Mouse (Mus musculus) lung, postnatal 10 days (tissue): ENCODE results near the gene Elf2.
"Not testable (repeated sequence)": the region's sequence is repeated elsewhere in the genome, so short reads cannot be mapped to it uniquely, and the experiment has no call there.

Experiments used
- DNase-seq: peaks from one replicate; pipeline ENCODE4 v3.0.0; 2021

Elf2 gene

GRCm38 (mm10) chr3:51231499-51231898, 109.0 kb downstream of the Elf2 start:
- DNase-seq = no peak

DNA sequence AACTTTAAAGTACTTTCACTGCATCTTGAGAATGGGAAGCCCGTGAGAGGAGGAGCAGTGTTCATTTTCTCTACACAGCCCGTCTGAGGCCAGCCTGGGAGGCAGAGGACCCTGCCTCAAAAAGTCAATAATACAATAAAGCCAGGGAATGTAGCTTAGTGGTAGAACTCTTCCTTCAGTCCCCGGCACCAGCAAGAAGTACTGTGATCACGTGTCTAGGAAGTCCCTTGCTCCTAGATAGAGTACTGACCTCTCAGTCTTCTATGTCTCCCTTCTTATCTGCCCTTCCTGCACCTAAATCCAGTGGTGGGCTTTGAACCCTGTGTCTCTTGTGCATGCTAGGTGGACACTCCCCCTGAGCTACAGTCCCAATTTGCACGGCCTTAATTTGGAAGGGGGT, 109.6 kb downstream of the Elf2 start:
- DNase-seq = no peak

- no peak for DNase-seq
Observed at GRCm38 (mm10) chr3:51230146-51230835, 110.2 kb downstream of the Elf2 start.

DNA sequence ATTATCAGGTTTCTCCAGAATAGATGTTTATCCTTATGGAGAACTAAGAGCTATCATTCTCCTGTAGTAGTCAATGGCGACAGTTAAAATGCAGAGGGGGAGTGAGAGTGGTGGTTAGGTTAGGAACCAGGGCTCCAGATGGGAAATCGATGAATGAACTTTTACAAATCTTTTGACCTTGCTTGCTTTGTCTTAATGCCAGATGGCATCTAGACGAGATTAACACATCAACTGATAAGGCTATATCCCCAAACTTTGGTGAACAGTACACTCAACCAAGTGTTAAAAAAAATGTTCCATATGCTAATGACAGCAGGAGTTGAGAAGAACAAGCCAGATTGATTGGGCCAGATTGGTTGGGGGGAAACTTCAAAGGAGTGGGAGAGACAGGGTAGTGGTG, 111.2 kb downstream of the Elf2 start:
- no peak for DNase-seq

GRCm38 (mm10) chr3:51228821-51229205, 111.7 kb downstream of the Elf2 start:
- DNase-seq = no peak

- DNase-seq = peak; percentile 73
Observed at GRCm38 (mm10) chr3:51228038-51228820, 112.2 kb downstream of the Elf2 start.

DNA sequence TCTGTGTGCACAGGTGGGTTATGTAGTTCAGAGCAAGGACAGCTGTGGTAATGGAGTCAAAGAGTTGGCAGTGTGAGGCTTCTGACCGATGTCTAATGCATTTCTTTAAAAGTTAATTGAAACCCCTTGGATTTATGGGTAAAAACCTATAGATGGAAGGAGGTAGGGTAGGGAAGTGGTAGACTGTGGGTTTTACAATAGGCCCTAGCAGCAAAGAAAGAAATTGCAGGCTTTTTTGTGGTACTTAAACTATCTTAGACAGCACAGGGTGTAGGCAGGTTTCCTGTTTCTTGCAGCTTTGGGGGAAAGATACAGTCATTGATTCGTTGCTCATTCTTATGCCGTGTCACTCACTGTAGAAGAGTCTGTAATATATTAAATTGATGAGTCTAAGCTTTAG, 113.9 kb downstream of the Elf2 start:
- no peak for DNase-seq

DNA sequence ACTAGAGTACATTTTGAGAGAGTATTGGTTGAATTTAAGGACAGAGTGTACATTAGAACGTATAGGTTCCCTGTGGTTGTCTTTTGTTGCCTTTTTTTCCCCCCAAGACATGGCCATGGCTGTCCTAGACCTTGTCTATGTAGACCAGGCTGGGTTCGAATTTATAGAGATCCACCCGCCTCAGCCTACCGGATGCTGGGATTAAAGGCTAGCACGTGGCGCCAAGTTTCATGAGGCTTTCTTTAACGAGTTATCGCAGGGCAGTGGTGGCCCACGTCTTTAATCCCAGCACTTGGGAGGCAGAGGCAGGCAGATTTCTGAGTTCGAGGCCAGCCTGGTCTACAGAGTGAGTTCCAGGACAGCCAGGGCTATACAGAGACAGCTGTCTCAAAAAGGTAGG, 114.5 kb downstream of the Elf2 start:
- no peak for DNase-seq

- DNase-seq = peak; percentile 23
Observed at GRCm38 (mm10) chr3:51225226-51225750, 115.2 kb downstream of the Elf2 start.

GRCm38 (mm10) chr3:51224363-51225225, 115.9 kb downstream of the Elf2 start, which contains the start of gene Noct:
Noct (plus strand) TSS chr3:51224447.
- peak; percentile 92 for DNase-seq

DNA sequence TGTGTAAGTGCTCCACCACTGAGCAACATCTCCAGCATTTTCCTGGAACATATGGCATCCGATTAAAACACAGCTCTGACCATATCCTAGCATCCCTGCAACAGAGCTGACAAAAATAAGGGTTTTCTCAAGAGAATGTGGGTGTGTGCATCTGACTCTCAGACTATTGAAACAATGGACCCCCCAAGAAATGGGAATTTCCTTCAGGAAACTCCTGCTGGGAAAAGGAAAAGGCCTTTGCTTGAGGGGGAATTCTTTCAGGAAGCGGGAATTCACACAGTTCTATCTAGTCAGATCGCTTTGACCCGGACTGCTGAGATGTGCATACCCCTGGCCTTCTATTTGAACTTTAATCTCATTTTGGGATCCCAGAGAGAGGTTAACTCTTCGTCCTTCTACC, 116.9 kb downstream of the Elf2 start:
- DNase-seq = no peak

DNA sequence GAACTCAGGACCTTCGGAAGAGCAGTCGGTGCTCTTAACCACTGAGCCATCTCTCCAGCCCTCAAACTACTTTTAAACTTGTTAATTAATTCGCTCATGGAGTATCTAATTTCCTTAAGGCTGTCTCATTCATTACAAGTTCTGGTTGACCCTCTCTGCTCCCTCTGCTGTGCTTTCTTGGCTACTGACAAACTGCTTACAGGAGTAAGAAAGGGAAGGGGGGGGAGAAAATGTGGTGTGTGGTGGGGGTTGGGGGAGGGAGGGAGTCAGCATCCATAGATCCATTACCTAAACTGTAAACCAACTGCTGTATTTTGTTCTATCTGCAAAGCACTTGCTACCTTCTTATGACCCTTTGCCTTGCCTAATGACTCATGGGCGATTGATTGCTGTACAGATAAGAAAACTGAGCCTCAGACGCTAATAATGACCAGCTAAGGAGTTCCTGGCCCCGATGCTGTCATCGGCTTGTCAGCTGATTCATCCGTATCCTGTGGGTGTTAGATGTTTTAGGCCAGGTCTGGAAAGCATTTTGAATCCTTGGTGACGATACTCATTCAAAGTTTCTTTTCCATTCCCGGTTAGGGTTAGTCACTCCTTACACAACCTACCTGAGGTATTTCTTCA, 117.5 kb downstream of the Elf2 start:
- DNase-seq = no peak

GRCm38 (mm10) chr3:51222302-51222701, 118.2 kb downstream of the Elf2 start:
- no peak for DNase-seq

GRCm38 (mm10) chr3:51221847-51222246, 118.6 kb downstream of the Elf2 start:
- DNase-seq = no peak

DNA sequence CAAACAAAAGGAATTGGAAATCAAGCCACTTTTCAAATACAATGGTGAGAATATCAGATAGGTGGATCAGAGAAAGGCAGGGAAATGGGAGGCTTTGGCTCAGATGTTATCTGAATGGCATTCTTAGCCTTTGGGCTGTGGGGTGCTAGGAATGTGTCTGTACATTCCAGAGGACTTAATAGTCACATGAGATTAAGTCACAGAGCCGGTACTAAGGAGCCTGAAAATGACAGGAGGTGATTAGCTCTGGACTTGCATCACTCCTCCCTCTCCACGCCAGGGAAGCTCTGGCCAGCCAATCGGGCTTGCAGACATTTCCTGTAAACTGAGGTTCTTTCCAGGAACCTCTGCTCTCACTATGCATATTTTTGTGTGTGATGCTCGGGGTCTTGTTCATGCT, 119.6 kb downstream of the Elf2 start:
- no peak for DNase-seq

GRCm38 (mm10) chr3:51219213-51219612, 121.2 kb downstream of the Elf2 start:
- DNase-seq = no peak

DNA sequence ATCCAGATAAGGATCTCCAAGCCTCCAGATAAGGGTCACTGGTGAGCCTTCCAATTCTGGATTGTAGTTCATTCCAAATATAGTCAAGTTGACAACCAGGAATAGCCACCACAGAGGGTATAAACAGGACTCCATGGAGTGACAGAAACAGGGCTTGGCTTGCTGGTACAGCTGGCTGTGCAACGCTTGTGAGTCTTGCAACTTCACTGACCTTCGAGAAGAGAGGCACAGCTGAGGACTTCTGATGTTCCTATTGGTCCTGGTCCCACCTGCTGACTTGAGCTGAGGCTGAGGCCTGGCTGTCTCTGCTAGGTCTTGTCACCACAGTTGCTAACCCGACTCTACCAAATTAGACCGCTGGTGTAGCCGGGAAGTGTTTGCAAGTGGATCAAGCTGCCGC, 122.1 kb downstream of the Elf2 start:
- DNase-seq = not testable (repeated sequence)

DNA sequence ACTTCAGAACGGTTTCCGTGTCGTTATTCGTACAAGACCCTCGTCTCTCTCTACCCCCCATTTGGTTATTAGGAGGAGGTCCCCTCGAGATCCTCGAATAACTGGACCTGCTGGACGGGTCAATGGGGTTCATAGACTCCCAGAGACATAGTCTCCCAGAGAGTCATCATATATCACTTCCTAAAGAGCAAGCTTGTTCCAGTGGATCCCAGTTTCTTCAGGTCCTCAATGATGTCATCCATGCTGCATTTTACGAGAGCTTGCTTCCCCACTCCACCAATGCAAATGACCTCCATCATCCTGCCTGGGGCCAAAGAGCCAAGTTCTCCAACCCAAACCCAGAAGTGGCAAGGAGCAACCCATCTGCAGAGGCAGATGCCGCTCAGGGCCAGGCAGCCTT, 124.1 kb downstream of the Elf2 start:
- DNase-seq = not testable (repeated sequence)

DNA sequence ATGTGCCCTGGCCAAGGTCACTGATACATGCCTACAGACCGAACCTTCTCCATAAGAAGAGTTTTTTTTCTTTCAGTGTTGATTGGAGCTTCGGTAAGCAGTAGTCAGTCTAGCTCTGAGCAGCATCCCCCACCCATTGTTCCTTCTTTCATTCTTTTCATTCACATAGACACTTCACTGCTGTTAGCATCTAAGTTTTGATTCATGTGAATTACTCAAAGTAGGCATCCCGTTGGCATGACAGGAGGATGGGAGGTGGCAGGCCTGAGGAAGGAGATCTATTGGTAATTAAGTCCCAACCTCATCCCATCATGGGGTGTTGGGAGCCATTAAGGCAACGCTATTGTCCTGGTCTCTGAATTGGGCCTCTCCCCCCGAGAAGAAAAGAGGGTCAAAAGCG, 124.8 kb downstream of the Elf2 start:
- DNase-seq = no peak

- no peak for DNase-seq
Observed at GRCm38 (mm10) chr3:51213111-51213510, 127.4 kb downstream of the Elf2 start.

GRCm38 (mm10) chr3:51210485-51210884, 130.0 kb downstream of the Elf2 start:
- DNase-seq = no peak

- no peak for DNase-seq
Observed at GRCm38 (mm10) chr3:51209503-51210314, 130.8 kb downstream of the Elf2 start.
